Mouse (Mus musculus): Measurements from ENCODE around the gene Rgp1. TPM values are rescaled to one million over a fixed set of nuclear protein-coding genes. Genes with fewer than 3 reads are reported as not detected.
A peak's percentile ranks its signal among the peaks of the same experiment; 100 is the strongest.

The Rgp1 gene
- polyA plus RNA-seq, 1 experiment from 2014 or later = 25.0 TPM

- ATAC-seq (ENCODE audit: low read depth) = no peak
- H3K4me1 ChIP-seq (replicated peaks; ENCODE audit: control insufficient read depth, insufficient read depth, low read length) = no peaks in the 10 kb centered on the region
- H3K4me3 ChIP-seq (ENCODE audit: low read length) = no peak overlapping the region
- no peak overlapping the region for H3K27ac ChIP-seq (ENCODE audit: low read length)
- H3K27me3 ChIP-seq (ENCODE audit: control insufficient read depth, insufficient read depth, low read depth, low read length) = no peaks in the 10 kb centered on the region; the same call in 1 of the 2 replicates
- no peaks in the 10 kb centered on the region for H3K9me3 ChIP-seq (ENCODE audit: control insufficient read depth, low read length)
- WGBS = 73% methylated on average over 7 of the region's 7 CpGs
- no peak overlapping the region for H3K4me2 ChIP-seq (ENCODE audit: low read depth, low read length)
- H3K36me3 ChIP-seq (ENCODE audit: control insufficient read depth, insufficient read depth, low read length) = no peaks in the 10 kb centered on the region
- no peak overlapping the region for H3K9ac ChIP-seq (ENCODE audit: low read length)
Observed at GRCm38 (mm10) chr4:43598650-43599380, 20.3 kb downstream of the Rgp1 start.

- H3K4me2 ChIP-seq (ENCODE audit: low read depth, low read length) = no peak overlapping the region
- H3K9ac ChIP-seq (ENCODE audit: low read length) = no peak overlapping the region
- no peaks in the 10 kb centered on the region for H3K9me3 ChIP-seq (ENCODE audit: control insufficient read depth, low read length)
- H3K4me3 ChIP-seq (ENCODE audit: low read length) = no peak overlapping the region
- 66% methylated on average over 9 of the region's 9 CpGs for WGBS
- H3K27me3 ChIP-seq (ENCODE audit: control insufficient read depth, insufficient read depth, low read depth, low read length) = no peaks in the 10 kb centered on the region; the same call in 1 of the 2 replicates
- H3K4me1 ChIP-seq (replicated peaks; ENCODE audit: control insufficient read depth, insufficient read depth, low read length) = no peaks in the 10 kb centered on the region
- H3K36me3 ChIP-seq (ENCODE audit: control insufficient read depth, insufficient read depth, low read length) = no peaks in the 10 kb centered on the region
- no peak overlapping the region for H3K27ac ChIP-seq (ENCODE audit: low read length)
- no peak for ATAC-seq (ENCODE audit: low read depth)
Observed at GRCm38 (mm10) chr4:43600195-43600934, 21.9 kb downstream of the Rgp1 start.

GRCm38 (mm10) chr4:43604099-43604498 is 25.6 kb downstream of the Rgp1 start:
- H3K4me2 ChIP-seq (ENCODE audit: low read depth, low read length) = no peak overlapping the region
- 36% methylated on average over 3 of the region's 3 CpGs for WGBS
- no peaks in the 10 kb centered on the region; the same call in 1 of the 2 replicates for H3K27me3 ChIP-seq (ENCODE audit: control insufficient read depth, insufficient read depth, low read depth, low read length)
- H3K27ac ChIP-seq (ENCODE audit: low read length) = no peak overlapping the region
- H3K9ac ChIP-seq (ENCODE audit: low read length) = no peak overlapping the region
- no peak overlapping the region for H3K4me3 ChIP-seq (ENCODE audit: low read length)
- no peaks in the 10 kb centered on the region for H3K9me3 ChIP-seq (ENCODE audit: control insufficient read depth, low read length)
- no peaks in the 10 kb centered on the region for H3K4me1 ChIP-seq (replicated peaks; ENCODE audit: control insufficient read depth, insufficient read depth, low read length)
- no peak for ATAC-seq (ENCODE audit: low read depth)
- H3K36me3 ChIP-seq (ENCODE audit: control insufficient read depth, insufficient read depth, low read length) = no peaks in the 10 kb centered on the region

GRCm38 (mm10) chr4:43604751-43605685 is 26.5 kb downstream of the Rgp1 start:
- Histone ChIP-seq H3K27ac (ENCODE audit: low read length) (no peak overlapping the region), H3K4me2 (ENCODE audit: low read depth, low read length) (no peak overlapping the region), H3K9ac (ENCODE audit: low read length) (peak overlapping the region; percentile 18; the same call in 1 of the 2 replicates), H3K27me3 (ENCODE audit: control insufficient read depth, insufficient read depth, low read depth, low read length) (no peaks in the 10 kb centered on the region; the same call in 1 of the 2 replicates), H3K4me1 (replicated peaks; ENCODE audit: control insufficient read depth, insufficient read depth, low read length) (no peaks in the 10 kb centered on the region), H3K36me3 (ENCODE audit: control insufficient read depth, insufficient read depth, low read length) (no peaks in the 10 kb centered on the region), H3K9me3 (ENCODE audit: control insufficient read depth, low read length) (no peaks in the 10 kb centered on the region), H3K4me3 (ENCODE audit: low read length) (no peak overlapping the region)
- 51% methylated on average over 9 of the region's 9 CpGs for WGBS
- ATAC-seq (ENCODE audit: low read depth) = no peak

- H3K36me3 ChIP-seq (ENCODE audit: control insufficient read depth, insufficient read depth, low read length) = no peaks in the 10 kb centered on the region
- ATAC-seq (ENCODE audit: low read depth) = no peak
- no peak overlapping the region for H3K9ac ChIP-seq (ENCODE audit: low read length)
- H3K4me3 ChIP-seq (ENCODE audit: low read length) = no peak overlapping the region
- H3K4me1 ChIP-seq (replicated peaks; ENCODE audit: control insufficient read depth, insufficient read depth, low read length) = no peaks in the 10 kb centered on the region
- WGBS = 50% methylated on average over 10 of the region's 10 CpGs
- H3K9me3 ChIP-seq (ENCODE audit: control insufficient read depth, low read length) = no peaks in the 10 kb centered on the region
- no peak overlapping the region for H3K27ac ChIP-seq (ENCODE audit: low read length)
- H3K4me2 ChIP-seq (ENCODE audit: low read depth, low read length) = no peak overlapping the region
- no peaks in the 10 kb centered on the region for H3K27me3 ChIP-seq (ENCODE audit: control insufficient read depth, insufficient read depth, low read depth, low read length)
Observed at GRCm38 (mm10) chr4:43612534-43612933, 34.0 kb downstream of the Rgp1 start.

- H3K27ac ChIP-seq (ENCODE audit: low read length) = no peak overlapping the region
- no peak overlapping the region for H3K9ac ChIP-seq (ENCODE audit: low read length)
- no peak overlapping the region for H3K4me2 ChIP-seq (ENCODE audit: low read depth, low read length)
- no peaks in the 10 kb centered on the region for H3K27me3 ChIP-seq (ENCODE audit: control insufficient read depth, insufficient read depth, low read depth, low read length)
- peak; percentile 59; the same call in 1 of the 2 replicates for ATAC-seq (ENCODE audit: low read depth)
- no peaks in the 10 kb centered on the region for H3K4me1 ChIP-seq (replicated peaks; ENCODE audit: control insufficient read depth, insufficient read depth, low read length)
- WGBS = 38% methylated on average over 3 of the region's 3 CpGs
- H3K36me3 ChIP-seq (ENCODE audit: control insufficient read depth, insufficient read depth, low read length) = no peaks in the 10 kb centered on the region
- no peaks in the 10 kb centered on the region for H3K9me3 ChIP-seq (ENCODE audit: control insufficient read depth, low read length)
- no peak overlapping the region for H3K4me3 ChIP-seq (ENCODE audit: low read length)
Observed at GRCm38 (mm10) chr4:43613060-43613730, 34.7 kb downstream of the Rgp1 start.

GRCm38 (mm10) chr4:43620146-43620778 is 41.7 kb downstream of the Rgp1 start:
- no peak overlapping the region for H3K27ac ChIP-seq (ENCODE audit: low read length)
- H3K4me1 ChIP-seq (replicated peaks; ENCODE audit: control insufficient read depth, insufficient read depth, low read length) = no peaks in the 10 kb centered on the region
- no peaks in the 10 kb centered on the region for H3K27me3 ChIP-seq (ENCODE audit: control insufficient read depth, insufficient read depth, low read depth, low read length)
- H3K9ac ChIP-seq (ENCODE audit: low read length) = no peak overlapping the region
- H3K36me3 ChIP-seq (ENCODE audit: control insufficient read depth, insufficient read depth, low read length) = no peaks in the 10 kb centered on the region
- H3K4me3 ChIP-seq (ENCODE audit: low read length) = no peak overlapping the region
- peaks cover 6% of the 10 kb centered on the region for H3K9me3 ChIP-seq (ENCODE audit: control insufficient read depth, low read length)
- ATAC-seq (ENCODE audit: low read depth) = no peak
- no peak overlapping the region for H3K4me2 ChIP-seq (ENCODE audit: low read depth, low read length)
- 63% methylated on average over 4 of the region's 4 CpGs for WGBS

GRCm38 (mm10) chr4:43629106-43629817 is 50.7 kb downstream of the Rgp1 start:
- 40% methylated on average over 20 of the region's 20 CpGs for WGBS
- Histone ChIP-seq H3K4me3 (ENCODE audit: low read length) (no peak overlapping the region), H3K4me2 (ENCODE audit: low read depth, low read length) (no peak overlapping the region), H3K27me3 (ENCODE audit: control insufficient read depth, insufficient read depth, low read depth, low read length) (no peaks in the 10 kb centered on the region; the same call in 1 of the 2 replicates), H3K9ac (ENCODE audit: low read length) (no peak overlapping the region), H3K9me3 (ENCODE audit: control insufficient read depth, low read length) (peaks cover 10% of the 10 kb centered on the region), H3K4me1 (replicated peaks; ENCODE audit: control insufficient read depth, insufficient read depth, low read length) (peaks cover 11% of the 10 kb centered on the region), H3K27ac (ENCODE audit: low read length) (no peak overlapping the region), H3K36me3 (ENCODE audit: control insufficient read depth, insufficient read depth, low read length) (no peaks in the 10 kb centered on the region)
- no peak for ATAC-seq (ENCODE audit: low read depth)

All from lung, embryonic 16.5 days (tissue).